Mouse (Mus musculus) midbrain, embryonic 16.5 days (tissue): ENCODE results near the gene Hoxd10. TPM values are rescaled to one million over a fixed set of nuclear protein-coding genes. Genes with fewer than 3 reads are reported as not detected.

Experiments
- ATAC-seq: fragments of 200-750 bp; cut with Nextera tagmentation; 2 replicates; pipeline ENCODE4 v1.8.0; 2017; ENCODE audit warnings: moderate TSS enrichment
- H3K27ac ChIP-seq: fragments of 300-500 bp; sonication (generic); 2 replicates; pipeline ENCODE4 v1.5.1; 2014; ENCODE audit warnings: mild to moderate bottlenecking, low read length, mixed read lengths
- H3K27me3 ChIP-seq: fragments of 300-500 bp; sonication (generic); 2 replicates; pipeline ENCODE4 v1.6.1; 2014; ENCODE audit warnings: low read depth, low read length, mixed read lengths; ENCODE audit not compliant: control insufficient read depth, insufficient read depth
- H3K36me3 ChIP-seq: fragments of 300-500 bp; sonication (generic); 2 replicates; pipeline ENCODE4 v1.6.1; 2014; ENCODE audit warnings: mild to moderate bottlenecking, low read length, moderate library complexity, mixed read lengths; ENCODE audit not compliant: control insufficient read depth, insufficient read depth
- H3K4me1 ChIP-seq: fragments of 300-500 bp; sonication (generic); 2 replicates; pipeline ENCODE4 v1.6.1; 2014; ENCODE audit warnings: mild to moderate bottlenecking, low read length, mixed read lengths; ENCODE audit not compliant: control insufficient read depth, insufficient read depth
- H3K4me2 ChIP-seq: fragments of 300-500 bp; sonication (generic); 2 replicates; pipeline ENCODE4 v1.6.1; 2014; ENCODE audit warnings: mild to moderate bottlenecking, low read length, mixed read lengths
- H3K4me3 ChIP-seq: fragments of 300-500 bp; sonication (generic); 2 replicates; pipeline ENCODE4 v1.5.1; 2014; ENCODE audit warnings: low read depth, mild to moderate bottlenecking, low read length, moderate library complexity, mixed read lengths
- H3K9ac ChIP-seq: fragments of 300-500 bp; sonication (generic); 2 replicates; pipeline ENCODE4 v1.6.1; 2014; ENCODE audit warnings: low read depth, low read length, mixed read lengths
- H3K9me3 ChIP-seq: fragments of 300-500 bp; sonication (generic); replicated peaks from 2 replicates; pipeline ENCODE4 v1.6.1; 2014; ENCODE audit warnings: mild to moderate bottlenecking, low read length, mixed read lengths; ENCODE audit not compliant: control insufficient read depth, poor library complexity, severe bottlenecking
- WGBS: fragments of 180-500 bp; shearing (Covaris S2); extraction: QIAGEN DNeasy Blood & Tissue Kit; methylation state at CpG from one replicate; pipeline ENCODE4 v1.1.7; 2014; 5-methylcytosine and 5-hydroxymethylcytosine counted together
- polyA plus RNA-seq: library from polyadenylated mRNA; unstranded; fragments of >200 nt; fragmentation: Nextera tagmentation; extraction: Ambion mirVana; gene quantifications from 2 replicates; pipeline ENCODE4 v1.2.1, GENCODE M21; 2015

The Hoxd10 gene
- polyA plus RNA-seq, 1 experiment from 2014 or later = not detected

DNA sequence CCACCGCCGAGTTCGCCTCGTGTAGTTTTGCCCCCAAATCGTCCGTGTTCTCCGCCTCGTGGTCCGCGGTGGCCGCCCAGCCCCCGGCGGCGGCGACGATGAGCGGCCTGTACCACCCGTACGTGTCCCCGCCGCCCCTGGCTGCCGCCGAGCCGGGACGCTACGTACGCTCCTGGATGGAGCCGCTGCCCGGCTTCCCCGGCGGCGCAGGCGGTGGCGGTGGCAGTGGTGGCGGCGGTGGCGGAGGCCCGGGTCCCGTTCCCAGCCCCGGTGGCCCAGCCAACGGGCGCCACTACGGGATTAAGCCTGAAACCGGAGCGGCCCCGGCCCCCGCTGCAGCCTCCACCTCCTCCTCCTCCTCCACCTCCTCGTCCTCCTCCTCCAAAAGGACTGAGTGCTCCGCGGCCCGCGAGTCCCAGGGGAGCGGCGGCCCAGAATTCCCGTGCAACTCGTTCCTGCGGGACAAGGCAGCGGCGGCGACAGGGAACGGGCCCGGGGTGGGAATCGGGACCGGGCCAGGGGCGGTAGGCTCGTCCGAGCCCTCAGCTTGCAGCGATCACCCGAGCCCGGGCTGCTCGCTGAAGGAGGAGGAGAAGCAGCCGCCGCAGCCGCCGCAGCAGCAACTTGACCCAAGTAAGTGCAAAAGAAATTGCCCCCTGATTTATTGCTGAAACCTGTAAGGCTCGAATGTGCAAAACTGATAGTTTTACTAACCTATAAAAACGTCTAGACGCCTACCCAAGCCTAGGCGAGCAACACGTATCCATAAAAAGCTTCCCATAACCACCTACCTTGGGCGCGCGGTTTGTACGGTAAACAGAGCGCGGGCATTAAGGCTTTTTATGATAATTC is 6.7 kb downstream of the Hoxd10 start:
- Histone ChIP-seq H3K36me3 (no peaks in the 10 kb centered on the region), H3K27ac (no peak overlapping the region), H3K9ac (no peak overlapping the region), H3K4me1 (peaks cover 4% of the 10 kb centered on the region), H3K9me3 (no peaks in the 10 kb centered on the region), H3K27me3 (peaks cover 68% of the 10 kb centered on the region), H3K4me2 (peak overlapping the region; percentile 43), H3K4me3 (peak overlapping the region; percentile 13)
- under 1% methylated on average over 82 of the region's 86 CpGs for WGBS
- no peak for ATAC-seq

DNA sequence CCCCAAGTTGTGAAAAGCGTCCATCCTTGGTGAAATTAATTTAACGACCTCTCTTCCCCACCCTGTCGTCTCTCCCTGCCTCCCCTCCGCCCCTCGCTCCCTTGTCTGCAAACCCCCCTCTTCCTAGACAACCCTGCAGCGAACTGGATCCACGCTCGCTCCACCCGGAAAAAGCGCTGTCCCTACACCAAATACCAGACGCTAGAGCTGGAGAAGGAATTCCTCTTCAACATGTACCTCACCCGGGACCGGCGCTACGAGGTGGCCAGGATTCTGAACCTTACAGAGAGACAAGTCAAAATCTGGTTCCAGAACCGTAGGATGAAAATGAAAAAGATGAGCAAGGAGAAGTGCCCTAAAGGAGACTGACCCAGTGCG is 7.3 kb downstream of the Hoxd10 start:
- H3K4me1 ChIP-seq = peaks cover 4% of the 10 kb centered on the region
- H3K36me3 ChIP-seq = no peaks in the 10 kb centered on the region
- no peak for ATAC-seq
- no peak overlapping the region for H3K27ac ChIP-seq
- no peak overlapping the region for H3K9ac ChIP-seq
- H3K4me3 ChIP-seq = no peak overlapping the region
- H3K9me3 ChIP-seq = no peaks in the 10 kb centered on the region
- WGBS = 1% methylated on average over 17 of the region's 17 CpGs
- peaks cover 67% of the 10 kb centered on the region for H3K27me3 ChIP-seq
- no peak overlapping the region for H3K4me2 ChIP-seq

DNA sequence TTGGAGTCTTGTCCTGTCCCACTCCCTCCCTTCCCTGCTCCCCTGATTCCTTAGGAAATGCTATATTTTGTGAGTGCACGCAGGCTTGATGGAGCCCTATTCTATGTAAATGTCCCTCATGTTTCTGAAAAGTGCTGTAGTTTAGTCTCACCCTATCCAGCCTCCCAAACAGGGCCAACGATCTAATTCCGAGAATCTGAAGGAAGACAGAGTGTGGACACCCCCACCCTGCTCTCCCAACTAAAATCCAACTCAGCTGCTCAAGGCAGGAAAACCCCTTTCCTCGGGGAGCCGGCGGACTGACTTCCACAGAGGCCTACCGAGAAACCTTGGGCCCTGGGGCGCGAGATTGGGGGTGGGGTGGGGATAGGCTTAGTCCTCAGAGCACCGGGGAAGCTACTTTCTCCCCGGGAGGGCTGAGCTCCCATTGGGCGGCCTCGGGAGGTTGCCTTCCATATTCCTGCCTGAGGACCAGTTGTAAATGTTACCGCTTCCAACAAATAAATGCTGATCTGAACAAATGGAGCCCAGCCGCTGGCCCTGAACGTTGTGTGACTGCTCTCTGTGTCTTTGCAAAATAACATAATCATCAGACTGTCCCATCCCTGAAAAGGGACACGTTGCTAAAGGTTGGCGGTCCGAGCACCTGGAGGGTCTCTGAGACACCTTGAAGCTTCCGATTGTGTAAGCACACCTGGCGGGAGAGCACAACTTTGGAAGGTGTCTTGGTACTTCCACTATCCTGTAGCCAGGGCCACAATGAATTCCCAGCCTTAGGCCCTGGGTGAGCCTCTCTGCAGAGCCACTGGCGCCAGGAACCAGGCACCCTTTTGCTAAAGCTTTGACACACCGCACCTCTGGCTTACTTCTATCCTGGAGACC is 8.2 kb downstream of the Hoxd10 start:
- Histone ChIP-seq H3K27ac (no peak overlapping the region), H3K4me2 (no peak overlapping the region), H3K9me3 (no peaks in the 10 kb centered on the region), H3K4me3 (no peak overlapping the region), H3K36me3 (no peaks in the 10 kb centered on the region), H3K27me3 (peaks cover 65% of the 10 kb centered on the region), H3K9ac (no peak overlapping the region), H3K4me1 (peaks cover 4% of the 10 kb centered on the region)
- no peak for ATAC-seq
- 2% methylated on average over 23 of the region's 23 CpGs for WGBS

DNA sequence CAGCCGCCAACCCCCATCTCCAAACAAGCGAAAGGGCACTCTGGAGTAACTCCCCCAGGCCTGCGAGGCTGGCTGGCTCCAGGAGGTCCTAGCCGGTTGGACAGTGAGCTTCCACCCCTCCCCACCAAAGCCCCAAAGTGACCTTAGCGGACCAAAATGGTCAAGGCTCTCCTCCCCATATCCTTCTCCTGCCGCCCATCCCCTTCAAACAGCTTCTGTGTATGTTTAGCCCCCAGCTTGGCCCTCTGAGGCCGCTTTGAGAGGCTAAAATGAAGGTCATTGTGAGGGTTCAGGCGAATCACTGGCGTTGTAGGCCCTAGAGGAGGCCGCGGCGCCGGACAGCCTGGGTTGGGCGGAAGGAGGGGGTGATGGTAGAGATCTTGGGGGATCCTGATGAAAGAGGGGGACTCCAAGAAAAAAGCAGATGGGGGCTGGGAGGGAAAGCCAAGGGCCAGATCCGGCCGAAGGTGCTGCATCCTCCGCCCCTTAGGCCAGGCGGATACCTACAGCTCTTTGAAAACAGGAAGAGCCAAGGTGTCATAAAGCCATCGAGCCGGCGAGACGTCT is 8.9 kb downstream of the Hoxd10 start:
- Histone ChIP-seq H3K36me3 (no peaks in the 10 kb centered on the region), H3K4me3 (no peak overlapping the region), H3K27me3 (peaks cover 58% of the 10 kb centered on the region), H3K9ac (no peak overlapping the region), H3K27ac (no peak overlapping the region), H3K9me3 (no peaks in the 10 kb centered on the region), H3K4me1 (peaks cover 10% of the 10 kb centered on the region), H3K4me2 (no peak overlapping the region)
- ATAC-seq = no peak
- WGBS = 2% methylated on average over 22 of the region's 22 CpGs

DNA sequence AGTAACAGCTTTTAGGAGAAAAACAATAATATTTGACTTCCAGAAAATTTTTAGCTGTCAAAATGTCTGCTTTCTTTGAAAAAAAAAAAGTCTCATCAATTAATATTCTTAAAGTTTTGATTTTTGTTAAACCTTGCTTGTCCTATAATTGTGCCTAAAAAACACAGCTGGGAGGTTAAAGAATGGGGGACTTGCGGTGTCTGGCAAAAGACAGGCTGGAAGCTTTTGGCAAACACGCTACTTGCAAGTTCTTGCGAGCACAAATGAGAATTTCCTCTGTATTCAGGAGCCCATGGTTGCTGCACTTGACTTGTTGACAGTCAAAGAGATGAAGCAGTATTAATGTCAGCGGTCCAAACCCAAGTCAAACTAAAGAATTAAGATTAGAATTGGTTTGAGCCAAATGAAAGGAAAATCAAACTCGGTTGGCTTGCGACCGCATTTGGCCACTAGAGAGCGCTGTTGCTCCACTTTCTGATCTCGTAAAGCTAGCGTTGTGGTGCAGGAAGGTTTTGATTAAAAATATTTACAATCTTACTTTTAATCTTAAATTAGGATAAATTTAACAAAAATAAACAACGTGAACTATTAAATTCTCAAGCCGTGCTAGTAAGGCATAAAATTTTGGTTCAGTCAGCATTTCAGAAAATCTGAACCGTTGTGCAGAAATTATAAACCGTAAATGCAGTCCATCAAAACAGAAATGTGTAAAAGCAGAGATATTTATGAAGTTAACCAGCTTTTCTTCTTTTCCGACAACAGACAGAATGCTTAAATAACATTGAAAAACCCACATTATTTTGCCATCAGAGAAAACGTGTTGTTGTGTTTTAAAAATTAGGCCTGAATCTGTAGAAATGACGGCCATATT is 10.5 kb downstream of the Hoxd10 start:
- Histone ChIP-seq H3K27ac (no peak overlapping the region), H3K4me2 (no peak overlapping the region), H3K9ac (no peak overlapping the region), H3K9me3 (no peaks in the 10 kb centered on the region), H3K36me3 (no peaks in the 10 kb centered on the region), H3K4me3 (no peak overlapping the region), H3K4me1 (peaks cover 11% of the 10 kb centered on the region), H3K27me3 (peaks cover 49% of the 10 kb centered on the region)
- 12% methylated on average over 17 of the region's 17 CpGs for WGBS
- ATAC-seq = no peak

DNA sequence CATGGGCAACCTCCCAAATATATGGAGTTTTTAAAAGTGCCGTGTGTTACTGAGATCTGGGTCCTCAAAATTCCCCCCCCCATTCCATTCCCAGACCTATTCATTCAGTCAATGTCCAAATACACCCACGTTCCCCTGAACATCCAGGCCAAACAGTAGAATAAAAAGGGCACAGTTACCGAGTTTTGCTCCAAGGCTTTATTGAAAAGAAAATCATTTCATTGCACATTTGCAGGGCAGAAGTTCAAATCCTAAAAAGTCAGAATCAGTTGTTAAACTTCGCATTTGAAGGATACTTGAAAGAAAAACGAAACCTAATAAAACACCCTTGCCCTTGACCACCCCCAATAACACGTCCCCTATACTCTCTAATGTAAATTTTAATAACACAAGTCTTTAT is 11.1 kb downstream of the Hoxd10 start:
- Histone ChIP-seq H3K36me3 (no peaks in the 10 kb centered on the region), H3K4me1 (peaks cover 10% of the 10 kb centered on the region), H3K27me3 (peaks cover 53% of the 10 kb centered on the region), H3K9me3 (no peaks in the 10 kb centered on the region), H3K4me3 (no peak overlapping the region), H3K9ac (no peak overlapping the region), H3K4me2 (no peak overlapping the region), H3K27ac (no peak overlapping the region)
- no peak for ATAC-seq
- 10% methylated on average over 6 of the region's 6 CpGs for WGBS

DNA sequence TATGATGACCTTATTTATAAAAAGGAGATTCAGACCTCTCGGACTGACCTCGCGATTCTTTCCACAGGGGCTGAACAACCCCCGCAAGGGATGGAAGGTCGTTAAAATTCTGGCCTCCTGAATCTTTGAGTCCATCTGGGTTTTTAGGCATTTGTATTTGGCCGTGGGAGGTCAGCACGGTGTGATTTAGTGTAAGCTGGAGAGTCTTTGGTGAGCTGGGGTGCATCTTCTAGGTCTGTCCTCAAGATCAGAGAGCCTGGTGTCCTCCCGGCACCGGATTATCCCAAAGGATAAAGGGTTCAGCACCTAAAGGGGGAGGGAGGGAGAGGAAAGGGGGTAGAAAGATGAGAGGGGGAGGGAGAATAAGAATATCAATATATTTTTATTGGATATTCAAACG is 11.6 kb downstream of the Hoxd10 start:
- H3K4me3 ChIP-seq = no peak overlapping the region
- no peak overlapping the region for H3K4me2 ChIP-seq
- no peaks in the 10 kb centered on the region for H3K36me3 ChIP-seq
- 4% methylated on average over 10 of the region's 10 CpGs for WGBS
- no peak overlapping the region for H3K9ac ChIP-seq
- no peak for ATAC-seq
- no peak overlapping the region for H3K27ac ChIP-seq
- peaks cover 7% of the 10 kb centered on the region for H3K4me1 ChIP-seq
- H3K9me3 ChIP-seq = no peaks in the 10 kb centered on the region
- peaks cover 58% of the 10 kb centered on the region for H3K27me3 ChIP-seq

DNA sequence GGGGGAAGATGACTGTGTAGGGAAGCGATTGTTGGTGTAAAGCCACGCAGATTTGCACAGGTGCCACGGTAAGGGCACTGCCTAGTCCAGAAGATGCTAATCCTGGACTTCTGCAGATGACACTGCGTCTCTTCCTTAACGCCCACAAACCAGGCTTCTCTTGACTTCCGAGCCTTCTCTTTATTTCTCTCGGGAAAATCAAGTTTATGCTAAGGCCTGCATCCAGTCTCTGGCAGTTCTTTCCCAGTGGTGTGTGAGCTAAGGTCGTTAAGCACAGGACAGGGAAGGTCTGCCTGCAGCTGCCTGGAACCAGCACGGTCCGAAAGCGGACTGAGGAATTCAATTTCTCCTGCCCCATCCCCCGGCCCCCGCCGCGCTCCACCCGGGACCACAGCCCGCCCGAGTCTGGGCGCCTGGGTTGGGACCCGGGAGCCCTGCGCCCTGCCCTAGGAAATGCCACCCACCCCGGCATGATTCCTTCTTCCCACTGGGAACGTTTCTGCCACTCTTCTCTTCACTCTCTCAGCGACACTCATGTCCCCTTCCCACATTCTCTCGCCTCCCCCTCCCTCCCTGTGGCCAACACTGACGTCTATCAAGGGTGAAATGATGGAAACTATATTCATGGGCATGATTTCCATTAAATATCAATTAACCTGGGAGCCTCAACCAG is 12.1 kb downstream of the Hoxd10 start:
- Histone ChIP-seq H3K36me3 (no peaks in the 10 kb centered on the region), H3K27me3 (peaks cover 63% of the 10 kb centered on the region), H3K4me1 (peaks cover 7% of the 10 kb centered on the region), H3K4me3 (no peak overlapping the region), H3K9me3 (no peaks in the 10 kb centered on the region), H3K27ac (no peak overlapping the region), H3K9ac (no peak overlapping the region), H3K4me2 (no peak overlapping the region)
- no peak for ATAC-seq
- 1% methylated on average over 26 of the region's 26 CpGs for WGBS
